Mouse (Mus musculus) testis, adult 2 months (tissue): ENCODE measurements around the gene Nupr1. TPM values are rescaled to one million over a fixed set of nuclear protein-coding genes. Genes with fewer than 3 reads are reported as not detected.

ENCODE experiments used
- H3K27ac ChIP-seq: fragments of 200-500 bp; 2 replicates; pipeline ENCODE4 v1.5.1; 2012; ENCODE audit warnings: low read depth, low read length; ENCODE audit not compliant: control insufficient read depth, insufficient read depth
- H3K27me3 ChIP-seq: fragments of 200-500 bp; 2 replicates; pipeline ENCODE4 v1.6.1; 2012; ENCODE audit warnings: mild to moderate bottlenecking, low read length, moderate library complexity; ENCODE audit not compliant: control insufficient read depth, insufficient read depth
- H3K36me3 ChIP-seq: fragments of 200-500 bp; 2 replicates; pipeline ENCODE4 v1.6.1; 2012; ENCODE audit warnings: mild to moderate bottlenecking, low read length; ENCODE audit not compliant: control insufficient read depth, insufficient read depth
- H3K4me1 ChIP-seq: fragments of 200-500 bp; 2 replicates; pipeline ENCODE4 v1.6.1; 2012; ENCODE audit warnings: low read length; ENCODE audit not compliant: control insufficient read depth, insufficient read depth
- H3K4me3 ChIP-seq: fragments of 200-500 bp; 2 replicates; pipeline ENCODE4 v1.5.1; 2012; ENCODE audit warnings: low read depth, mild to moderate bottlenecking, low read length, moderate library complexity, mixed read lengths; ENCODE audit not compliant: control insufficient read depth
- CTCF ChIP-seq: fragments of 200-500 bp; IDR thresholded peaks from 2 replicates; pipeline ENCODE4 v1.5.1; 2012; ENCODE audit warnings: low read depth, mild to moderate bottlenecking, inconsistent platforms, low read length, moderate library complexity; ENCODE audit not compliant: control insufficient read depth, insufficient read depth, insufficient replicate concordance
- POLR2A ChIP-seq: fragments of 200-500 bp; IDR thresholded peaks from 2 replicates; pipeline ENCODE4 v1.6.1; 2012; ENCODE audit warnings: low read depth, mild to moderate bottlenecking, inconsistent platforms, low read length, moderate library complexity; ENCODE audit not compliant: control insufficient read depth
- polyA plus RNA-seq: library from polyadenylated mRNA; depleted of rRNA; stranded (reverse); fragments of >200 nt; gene quantifications from 2 replicates; pipeline ENCODE4 v1.2.3, GENCODE M21; 2012

Gene Nupr1
- polyA plus RNA-seq, 1 experiment = 1.4 TPM

DNA sequence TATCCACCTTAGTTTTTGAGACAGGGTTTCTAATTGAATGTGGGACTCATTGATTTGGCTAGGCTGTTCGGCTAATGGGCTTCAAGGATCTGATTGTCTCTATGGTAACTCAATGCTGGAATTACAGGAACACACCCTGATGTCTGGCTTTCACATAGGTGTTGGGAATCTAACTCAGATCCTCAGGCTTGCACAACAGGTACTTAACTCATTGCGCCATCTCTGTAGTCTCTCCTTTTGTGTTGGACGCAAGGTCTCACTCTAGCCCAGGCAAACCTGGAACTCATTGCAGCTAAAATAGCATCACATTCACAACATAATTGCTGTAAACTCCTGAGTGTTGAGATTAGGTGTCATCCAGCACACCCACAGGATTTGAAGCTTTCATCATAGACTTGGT, 39.5 kb upstream of the Nupr1 start:
- TF ChIP-seq POLR2A (no peak), CTCF (no peak)
- H3K4me3 ChIP-seq = no peak overlapping the region
- no peaks in the 10 kb centered on the region for H3K4me1 ChIP-seq
- no peak overlapping the region for H3K27ac ChIP-seq
- H3K36me3 ChIP-seq = no peaks in the 10 kb centered on the region
- no peaks in the 10 kb centered on the region for H3K27me3 ChIP-seq

GRCm38 (mm10) chr7:126668452-126668851, 37.8 kb upstream of the Nupr1 start:
- no peak overlapping the region for H3K27ac ChIP-seq
- no peak overlapping the region for H3K4me3 ChIP-seq
- TF ChIP-seq CTCF = no peak
- TF ChIP-seq POLR2A = no peak
- no peaks in the 10 kb centered on the region for H3K36me3 ChIP-seq
- no peaks in the 10 kb centered on the region for H3K4me1 ChIP-seq
- no peaks in the 10 kb centered on the region for H3K27me3 ChIP-seq

GRCm38 (mm10) chr7:126667495-126668090, 36.9 kb upstream of the Nupr1 start:
- H3K4me3 ChIP-seq = no peak overlapping the region
- H3K27me3 ChIP-seq = no peaks in the 10 kb centered on the region
- no peaks in the 10 kb centered on the region for H3K4me1 ChIP-seq
- H3K36me3 ChIP-seq = no peaks in the 10 kb centered on the region
- no peak overlapping the region for H3K27ac ChIP-seq
- TF ChIP-seq POLR2A (no peak), CTCF (no peak)

DNA sequence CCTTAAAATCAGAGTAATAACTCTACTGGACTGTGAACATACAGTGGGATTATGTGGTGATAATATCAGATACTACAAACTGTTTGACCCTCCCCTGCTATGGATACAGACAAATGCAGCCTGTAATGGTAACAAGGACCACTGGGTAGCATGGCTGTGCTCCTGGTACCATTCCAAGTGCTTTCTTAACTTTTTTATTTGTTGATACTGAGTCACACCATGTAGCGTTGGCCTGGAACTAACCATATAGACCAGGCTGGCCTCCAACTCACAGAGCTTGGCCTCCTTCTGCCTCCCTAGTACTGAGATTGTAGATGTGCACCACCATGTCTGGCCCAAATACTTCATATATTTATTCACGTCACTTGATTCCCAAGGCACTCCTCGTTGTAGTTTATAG, 34.6 kb upstream of the Nupr1 start:
- no peaks in the 10 kb centered on the region for H3K4me1 ChIP-seq
- no peaks in the 10 kb centered on the region for H3K27me3 ChIP-seq
- no peak overlapping the region for H3K4me3 ChIP-seq
- no peaks in the 10 kb centered on the region for H3K36me3 ChIP-seq
- TF ChIP-seq CTCF (no peak), POLR2A (no peak)
- H3K27ac ChIP-seq = no peak overlapping the region

DNA sequence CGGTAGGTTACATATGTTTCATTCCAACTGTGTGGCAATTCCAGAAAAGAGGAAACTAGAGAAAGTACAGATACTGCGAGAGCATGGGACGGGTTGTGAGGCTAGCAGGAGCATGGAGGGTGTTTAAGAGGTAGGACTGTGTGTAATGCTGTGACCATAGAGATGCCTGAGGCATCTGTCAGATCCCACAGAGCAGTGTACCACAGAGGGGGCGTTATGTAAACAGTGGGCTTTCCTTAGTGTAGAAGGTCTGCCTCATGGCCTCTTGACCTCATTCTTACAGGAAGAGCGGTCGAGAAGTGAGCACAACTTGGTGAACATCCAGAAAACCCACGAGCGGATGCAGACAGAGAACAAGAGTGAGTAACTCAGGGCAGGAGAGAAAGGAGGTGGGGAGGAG, 33.0 kb upstream of the Nupr1 start:
- no peak for TF ChIP-seq CTCF
- no peak for TF ChIP-seq POLR2A
- H3K36me3 ChIP-seq = no peaks in the 10 kb centered on the region
- no peaks in the 10 kb centered on the region for H3K27me3 ChIP-seq
- H3K27ac ChIP-seq = no peak overlapping the region
- H3K4me1 ChIP-seq = no peaks in the 10 kb centered on the region
- H3K4me3 ChIP-seq = no peak overlapping the region

DNA sequence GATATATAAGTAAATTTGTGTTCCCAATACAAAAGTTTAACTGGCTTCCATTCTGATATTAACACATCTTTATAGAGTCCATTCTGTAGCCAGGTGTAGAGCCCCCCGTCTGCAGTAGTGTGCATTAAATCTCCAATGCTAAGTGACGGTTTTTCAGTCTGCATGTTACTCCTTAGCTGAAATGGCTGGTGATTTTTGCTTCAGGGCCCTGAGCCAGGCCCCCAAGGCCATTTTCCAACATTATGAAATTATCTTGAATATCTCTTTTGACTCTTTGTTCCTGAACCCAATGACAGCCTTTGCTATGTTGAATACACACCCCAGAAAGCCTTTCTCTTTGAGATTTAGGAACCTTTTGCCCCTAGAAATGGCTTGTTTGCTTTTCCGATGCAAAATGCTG, 29.1 kb upstream of the Nupr1 start:
- TF ChIP-seq POLR2A (no peak), CTCF (no peak)

DNA sequence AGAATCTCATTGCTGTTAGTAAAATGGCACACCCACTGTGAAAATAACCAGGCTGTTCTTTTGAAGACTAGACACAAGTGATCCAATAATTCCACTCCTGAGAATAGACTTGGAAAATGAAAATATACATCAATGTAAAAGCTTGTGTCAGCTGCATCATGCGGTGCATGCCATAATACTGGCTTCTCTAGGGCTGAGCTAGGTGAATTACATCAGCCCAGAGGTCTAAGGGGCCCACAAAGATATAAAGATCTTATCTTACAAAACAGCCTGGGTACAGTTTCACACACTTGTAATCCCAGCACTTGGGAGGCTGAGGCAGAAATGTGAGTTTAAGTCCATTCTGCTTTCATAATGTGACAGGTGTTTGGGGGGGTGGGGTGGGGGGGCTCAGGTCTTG, 26.9 kb upstream of the Nupr1 start:
- TF ChIP-seq CTCF = no peak
- no peak for TF ChIP-seq POLR2A
- Histone ChIP-seq H3K36me3 (no peaks in the 10 kb centered on the region), H3K4me1 (no peaks in the 10 kb centered on the region), H3K27ac (no peak overlapping the region), H3K27me3 (no peaks in the 10 kb centered on the region), H3K4me3 (no peak overlapping the region)

More for the DNA sequence above, 29.1 kb upstream of the Nupr1 start:
- H3K4me1 ChIP-seq = no peaks in the 10 kb centered on the region
- H3K4me3 ChIP-seq = no peak overlapping the region
- no peak overlapping the region for H3K27ac ChIP-seq
- H3K36me3 ChIP-seq = no peaks in the 10 kb centered on the region
- no peaks in the 10 kb centered on the region for H3K27me3 ChIP-seq

DNA sequence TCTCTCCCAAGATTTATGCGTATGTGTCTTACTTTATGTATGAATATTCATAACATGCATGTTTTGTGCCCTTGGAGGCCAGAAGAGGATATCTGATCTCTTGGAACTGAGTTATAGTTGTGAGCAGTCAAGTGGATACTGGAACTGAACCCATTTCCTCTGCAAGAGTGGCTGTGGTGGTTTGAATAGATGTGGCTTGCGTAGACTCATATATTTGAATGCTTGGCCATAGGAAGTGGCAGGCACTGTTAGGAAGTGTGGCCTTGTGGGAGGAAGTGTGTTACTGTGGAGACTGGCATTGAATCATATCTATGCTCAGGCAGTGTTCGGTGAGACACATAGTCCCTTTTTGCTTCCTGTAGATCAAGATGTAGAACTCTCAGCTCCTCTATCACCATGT, 25.0 kb upstream of the Nupr1 start:
- H3K27me3 ChIP-seq = no peaks in the 10 kb centered on the region
- no peak for TF ChIP-seq POLR2A
- TF ChIP-seq CTCF = no peak
- no peaks in the 10 kb centered on the region for H3K4me1 ChIP-seq
- H3K27ac ChIP-seq = no peak overlapping the region
- no peaks in the 10 kb centered on the region for H3K36me3 ChIP-seq
- H3K4me3 ChIP-seq = no peak overlapping the region
